Mouse (Mus musculus) liver, embryonic 12.5 days (tissue): ENCODE results near the gene Ankrd24. TPM values are rescaled to one million over a fixed set of nuclear protein-coding genes. Genes with fewer than 3 reads are reported as not detected.

Experiments used
- ATAC-seq: fragments of 200-750 bp; cut with Nextera tagmentation; 2 replicates; pipeline ENCODE4 v1.8.0; 2017; ENCODE audit warnings: moderate number of reproducible peaks, mild to moderate bottlenecking, moderate library complexity
- H3K27ac ChIP-seq: fragments of 300-500 bp; sonication (generic); 2 replicates; pipeline ENCODE4 v1.5.1; 2016; ENCODE audit warnings: mild to moderate bottlenecking
- H3K27me3 ChIP-seq: fragments of 300-500 bp; sonication (generic); replicated peaks from 2 replicates; pipeline ENCODE4 v1.6.1; 2016; ENCODE audit warnings: mild to moderate bottlenecking, moderate library complexity
- H3K36me3 ChIP-seq: fragments of 300-500 bp; sonication (generic); 2 replicates; pipeline ENCODE4 v1.6.1; 2016; ENCODE audit warnings: mild to moderate bottlenecking, moderate library complexity
- H3K4me1 ChIP-seq: fragments of 300-500 bp; sonication (generic); 2 replicates; pipeline ENCODE4 v1.6.1; 2016
- H3K4me2 ChIP-seq: fragments of 300-500 bp; sonication (generic); 2 replicates; pipeline ENCODE4 v1.6.1; 2016; ENCODE audit warnings: mild to moderate bottlenecking, moderate library complexity
- H3K4me3 ChIP-seq: fragments of 300-500 bp; sonication (generic); 2 replicates; pipeline ENCODE4 v1.5.1; 2016; ENCODE audit warnings: mild to moderate bottlenecking, moderate library complexity
- H3K9ac ChIP-seq: fragments of 300-500 bp; sonication (generic); 2 replicates; pipeline ENCODE4 v1.6.1; 2016; ENCODE audit warnings: mild to moderate bottlenecking, moderate library complexity
- H3K9me3 ChIP-seq: fragments of 300-500 bp; sonication (generic); replicated peaks from 2 replicates; pipeline ENCODE4 v1.6.1; 2016; ENCODE audit warnings: mild to moderate bottlenecking, moderate library complexity
- WGBS: fragments of 180-500 bp; shearing (Covaris S2); methylation state at CpG from one replicate; pipeline ENCODE4 v1.1.7; 2016; ENCODE audit not compliant: insufficient replicate concordance; 5-methylcytosine and 5-hydroxymethylcytosine counted together
- polyA plus RNA-seq: library from polyadenylated mRNA; unstranded; fragments of >200 nt; fragmentation: Nextera tagmentation; extraction: Ambion mirVana; gene quantifications from 2 replicates; pipeline ENCODE4 v1.2.1, GENCODE M21; 2016

Gene Ankrd24
- polyA plus RNA-seq, 1 experiment from 2014 or later: 3.8 TPM

DNA sequence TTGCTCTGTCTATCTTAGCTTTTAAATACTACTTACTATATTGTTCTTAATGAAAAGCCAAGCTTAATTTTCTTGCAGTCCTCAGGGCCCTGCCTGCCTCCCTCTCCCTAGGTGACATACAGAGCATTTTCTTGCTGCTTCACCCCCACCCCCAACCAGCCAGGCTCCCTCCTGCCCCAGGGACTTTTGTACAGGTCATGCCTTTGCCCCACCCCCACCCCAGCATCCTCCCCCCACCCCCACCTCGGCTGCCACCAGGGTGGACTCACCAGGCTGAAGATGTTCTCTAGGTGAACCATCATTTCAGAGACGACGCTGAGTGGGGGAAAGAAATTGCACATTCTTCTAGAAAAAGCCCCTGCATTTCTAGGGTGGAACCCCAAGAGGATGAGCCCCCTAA, 30.0 kb upstream of the Ankrd24 start:
- Histone ChIP-seq H3K4me3 (no peak overlapping the region), H3K4me2 (no peak overlapping the region), H3K27me3 (peaks cover 64% of the 10 kb centered on the region), H3K27ac (no peak overlapping the region), H3K9me3 (no peaks in the 10 kb centered on the region), H3K9ac (no peak overlapping the region), H3K36me3 (no peaks in the 10 kb centered on the region), H3K4me1 (peaks cover 84% of the 10 kb centered on the region)
- WGBS: 31% methylated on average over 3 of the region's 3 CpGs
- no peak for ATAC-seq

DNA sequence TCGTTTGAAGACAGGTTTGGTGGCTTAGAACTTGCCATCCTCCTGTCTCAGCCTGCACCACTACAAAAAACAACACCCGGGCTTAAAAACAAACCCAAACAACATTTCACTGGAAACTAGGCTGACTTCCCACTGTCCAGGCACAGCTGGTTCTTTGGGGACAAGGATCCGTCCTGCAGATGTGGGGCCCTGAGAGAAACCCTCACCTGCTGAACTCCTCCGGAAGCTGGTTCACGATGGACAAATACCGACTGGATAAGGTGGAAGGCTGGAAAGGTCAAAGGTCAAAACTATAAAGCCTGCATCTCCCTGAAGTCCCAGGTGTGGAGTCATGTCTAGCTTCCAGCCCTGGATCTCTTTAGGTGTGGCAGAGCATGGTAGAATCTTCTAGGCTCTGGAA, 29.5 kb upstream of the Ankrd24 start:
- WGBS: 47% methylated on average over 6 of the region's 6 CpGs
- H3K9ac ChIP-seq: no peak overlapping the region
- ATAC-seq: no peak
- H3K27me3 ChIP-seq: peaks cover 58% of the 10 kb centered on the region
- H3K27ac ChIP-seq: no peak overlapping the region
- no peak overlapping the region for H3K4me3 ChIP-seq
- no peaks in the 10 kb centered on the region for H3K36me3 ChIP-seq
- no peak overlapping the region for H3K4me2 ChIP-seq
- H3K4me1 ChIP-seq: peaks cover 79% of the 10 kb centered on the region
- H3K9me3 ChIP-seq: no peaks in the 10 kb centered on the region

DNA sequence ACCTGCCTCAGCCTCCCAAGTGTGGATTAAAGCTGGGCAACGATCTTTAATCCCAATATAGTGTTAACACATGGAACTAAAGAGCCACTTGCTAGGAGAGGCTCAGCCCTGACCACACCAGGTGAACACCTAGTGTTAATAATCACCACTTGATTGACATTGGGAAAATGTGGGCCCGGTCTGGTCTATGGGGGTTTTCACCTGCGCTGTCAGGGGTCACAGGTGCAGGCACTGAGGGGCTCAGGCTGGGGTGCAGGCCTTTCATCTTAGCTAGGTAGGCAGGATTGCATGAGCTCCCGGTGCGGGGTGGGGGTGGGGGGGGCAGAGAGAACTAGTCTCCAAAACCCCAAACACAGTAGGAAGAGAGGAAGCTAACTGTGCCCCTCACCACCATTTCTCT, 28.7 kb upstream of the Ankrd24 start:
- Histone ChIP-seq H3K36me3 (no peaks in the 10 kb centered on the region), H3K4me1 (peaks cover 85% of the 10 kb centered on the region), H3K27me3 (peaks cover 51% of the 10 kb centered on the region), H3K9me3 (no peaks in the 10 kb centered on the region), H3K4me2 (no peak overlapping the region), H3K27ac (no peak overlapping the region; the same call in 1 of the 2 replicates), H3K4me3 (no peak overlapping the region), H3K9ac (no peak overlapping the region)
- no peak for ATAC-seq
- 60% methylated on average over 5 of the region's 5 CpGs for whole genome bisulfite sequencing

DNA sequence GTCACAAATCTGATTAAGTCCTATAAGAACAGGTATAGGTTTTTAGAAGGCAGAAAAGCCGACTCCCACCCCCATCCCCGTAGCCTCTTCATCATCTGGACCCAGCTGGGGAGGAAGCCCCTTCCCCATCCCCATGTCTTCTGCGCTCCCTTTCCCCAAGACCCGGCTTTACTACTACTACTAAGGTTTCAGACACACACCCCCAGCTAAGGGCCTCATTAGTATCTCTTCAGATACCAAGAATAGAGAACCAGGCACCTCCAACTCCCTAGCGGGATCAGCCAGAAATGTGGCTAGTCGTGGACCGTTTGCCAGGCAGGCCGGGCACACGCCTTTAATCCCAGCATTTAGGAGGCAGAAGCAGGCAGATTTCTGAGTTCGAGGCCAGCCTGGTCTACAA, 28.2 kb upstream of the Ankrd24 start:
- Histone ChIP-seq H3K4me1 (peaks cover 85% of the 10 kb centered on the region), H3K27ac (peak overlapping the region; percentile 28; the same call in 1 of the 2 replicates), H3K4me3 (no peak overlapping the region)

DNA sequence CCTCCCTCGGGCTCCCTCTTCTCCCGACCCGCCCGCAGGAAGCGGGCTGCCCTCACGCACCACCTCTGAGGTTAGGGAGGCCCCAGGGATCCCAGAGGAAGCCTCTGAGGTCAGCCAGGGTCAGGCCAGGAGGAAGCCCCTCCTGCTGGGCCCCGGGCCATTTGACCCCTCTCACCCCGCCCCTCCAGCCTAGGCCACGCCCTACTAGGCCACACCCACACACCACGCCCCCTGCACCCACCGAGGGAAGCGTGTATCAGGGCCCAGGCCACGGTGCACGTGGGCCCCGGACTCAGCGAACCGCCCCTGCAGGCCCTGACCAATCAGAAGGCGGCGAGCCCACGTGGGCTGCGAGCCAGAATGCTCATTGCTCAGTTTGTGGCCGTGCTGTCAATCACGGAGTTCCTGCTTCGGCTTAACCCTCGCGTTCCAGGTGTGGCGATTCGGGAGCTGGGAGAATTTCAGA, 27.6 kb upstream of the Ankrd24 start, which contains the start of gene Tle6:
Gene Tle6 (minus strand): TSS at position 336 of the 466 bp plus-strand sequence.
- WGBS: under 1% methylated on average over 28 of the region's 28 CpGs
- H3K9ac ChIP-seq: peak within 1 kb of the TSS; percentile 44
- H3K36me3 ChIP-seq: no peaks in the 10 kb centered on the region
- H3K4me2 ChIP-seq: peak within 1 kb of the TSS; percentile 69
- H3K27me3 ChIP-seq: peaks cover 39% of the 10 kb centered on the region
- peak within 1 kb of the TSS; percentile 28 for H3K27ac ChIP-seq
- peak; percentile 83 for ATAC-seq
- H3K4me3 ChIP-seq: peak within 1 kb of the TSS; percentile 39
- peaks cover 85% of the 10 kb centered on the region for H3K4me1 ChIP-seq
- H3K9me3 ChIP-seq: no peaks in the 10 kb centered on the region

More for the DNA sequence above, 28.2 kb upstream of the Ankrd24 start:
- Histone ChIP-seq H3K27me3 (peaks cover 46% of the 10 kb centered on the region), H3K4me2 (peak overlapping the region; percentile 69), H3K36me3 (no peaks in the 10 kb centered on the region), H3K9ac (no peak overlapping the region), H3K9me3 (no peaks in the 10 kb centered on the region)
- WGBS: 35% methylated on average over 10 of the region's 10 CpGs
- ATAC-seq: no peak

DNA sequence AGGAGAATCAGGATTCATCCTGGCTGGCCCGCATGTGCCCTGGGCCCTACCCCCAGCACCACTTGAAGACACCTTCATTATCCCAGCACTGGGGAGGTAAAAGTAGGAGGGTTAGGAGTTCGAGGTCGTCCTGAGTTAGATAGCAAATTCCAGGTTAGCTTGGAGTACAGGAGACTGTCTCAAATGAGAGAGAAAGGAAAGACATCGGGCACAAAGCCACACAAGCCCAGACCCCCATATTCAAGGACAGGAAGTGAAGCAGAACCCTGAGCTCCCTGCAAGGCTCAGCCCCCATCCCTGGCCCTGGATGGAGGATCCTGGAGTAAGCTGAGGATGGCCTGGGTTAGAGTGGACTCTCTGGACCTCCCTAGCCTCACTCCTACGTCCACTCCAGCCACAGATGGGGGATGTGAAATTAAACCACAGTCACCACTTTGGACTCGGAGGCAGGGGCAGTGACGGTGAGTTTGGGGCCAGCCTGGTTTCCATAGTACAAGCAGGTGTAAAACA, 26.9 kb upstream of the Ankrd24 start:
- ATAC-seq: no peak
- Histone ChIP-seq H3K4me3 (peak overlapping the region; percentile 39), H3K27me3 (peaks cover 33% of the 10 kb centered on the region), H3K27ac (peak overlapping the region; percentile 28; the same call in 1 of the 2 replicates), H3K4me1 (peaks cover 81% of the 10 kb centered on the region), H3K9me3 (no peaks in the 10 kb centered on the region), H3K4me2 (peak overlapping the region; percentile 69), H3K36me3 (no peaks in the 10 kb centered on the region), H3K9ac (peak overlapping the region; percentile 23)
- 28% methylated on average over 7 of the region's 7 CpGs for WGBS

DNA sequence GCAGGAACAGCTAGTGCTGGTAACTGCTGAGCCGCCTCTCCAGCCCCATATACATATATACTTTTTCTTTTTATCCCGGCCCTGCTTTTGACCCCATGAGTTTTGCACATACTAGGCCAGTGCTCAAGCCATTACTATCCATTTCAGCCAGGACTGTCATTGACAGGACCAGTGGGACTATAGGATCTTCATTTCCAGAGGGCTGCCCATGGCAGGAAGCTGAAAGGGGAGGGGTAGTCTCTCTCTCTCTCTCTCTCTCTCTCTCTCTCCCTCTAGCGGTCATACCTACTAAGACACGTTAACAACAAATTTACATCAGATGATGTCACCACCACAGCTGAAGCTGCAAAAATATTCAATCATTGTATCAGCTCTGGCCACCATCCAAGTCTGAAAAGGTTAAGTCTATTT, 25.6 kb upstream of the Ankrd24 start:
- ATAC-seq: no peak
- H3K4me1 ChIP-seq: peaks cover 75% of the 10 kb centered on the region
- H3K9ac ChIP-seq: no peak overlapping the region
- no peaks in the 10 kb centered on the region for H3K36me3 ChIP-seq
- H3K4me3 ChIP-seq: no peak overlapping the region
- peak overlapping the region; percentile 22; the same call in 1 of the 2 replicates for H3K27ac ChIP-seq
- no peak overlapping the region for H3K4me2 ChIP-seq
- H3K9me3 ChIP-seq: no peaks in the 10 kb centered on the region
- H3K27me3 ChIP-seq: peaks cover 20% of the 10 kb centered on the region
- WGBS: 17% methylated on average over 4 of the region's 4 CpGs

DNA sequence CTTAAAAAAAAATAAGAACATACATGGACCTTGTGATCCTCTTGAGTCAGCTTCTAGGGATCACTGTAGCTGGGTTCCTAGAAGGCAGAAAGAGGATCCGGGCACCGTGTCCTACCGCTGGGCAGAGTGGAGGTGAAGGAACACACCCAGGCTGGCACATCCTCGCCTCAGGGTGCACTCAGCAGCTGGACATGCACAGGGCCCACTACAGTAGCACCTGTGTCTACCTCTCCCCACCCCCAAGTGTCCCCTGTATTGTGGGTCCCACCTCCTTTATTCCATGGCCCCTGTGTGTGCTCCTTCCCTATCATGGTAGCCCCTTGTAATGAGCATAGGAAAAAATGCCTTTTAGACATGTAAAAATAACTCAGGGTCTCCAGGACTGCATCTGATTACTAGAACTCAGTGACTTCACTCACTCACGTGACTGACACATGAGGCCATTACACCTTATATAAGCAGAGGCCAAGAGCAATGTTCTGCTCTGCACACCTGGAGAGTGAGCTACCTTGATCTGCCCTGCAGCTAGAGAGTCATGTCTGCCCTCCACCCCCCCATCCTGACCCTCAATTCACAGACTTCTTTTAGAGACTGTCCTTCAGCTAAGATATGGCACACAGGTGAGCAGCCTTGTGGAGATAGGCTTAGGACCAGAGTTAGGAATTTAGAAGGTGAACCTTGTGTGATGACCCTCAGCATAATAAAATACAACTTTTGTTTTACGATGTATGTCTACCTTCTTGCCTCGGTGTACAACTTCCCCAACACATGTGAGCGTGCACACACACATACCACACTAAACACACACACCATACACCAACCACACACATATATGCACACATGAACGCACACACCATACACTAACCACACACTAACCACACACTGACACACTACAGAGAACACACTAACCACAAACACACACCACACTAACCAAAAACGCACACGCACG, 24.0 kb upstream of the Ankrd24 start:
- peaks cover 65% of the 10 kb centered on the region for H3K4me1 ChIP-seq
- WGBS: 56% methylated on average over 12 of the region's 12 CpGs
- peak overlapping the region; percentile 95 for H3K27ac ChIP-seq
- H3K9ac ChIP-seq: peak overlapping the region; percentile 70
- H3K9me3 ChIP-seq: no peaks in the 10 kb centered on the region
- H3K36me3 ChIP-seq: peaks cover 13% of the 10 kb centered on the region; the same call in 1 of the 2 replicates
- H3K4me3 ChIP-seq: peak overlapping the region; percentile 70; the same call in 1 of the 2 replicates
- no peak for ATAC-seq
- peaks cover 8% of the 10 kb centered on the region; the same call in 1 of the 2 replicates for H3K27me3 ChIP-seq
- peak overlapping the region; percentile 77 for H3K4me2 ChIP-seq

DNA sequence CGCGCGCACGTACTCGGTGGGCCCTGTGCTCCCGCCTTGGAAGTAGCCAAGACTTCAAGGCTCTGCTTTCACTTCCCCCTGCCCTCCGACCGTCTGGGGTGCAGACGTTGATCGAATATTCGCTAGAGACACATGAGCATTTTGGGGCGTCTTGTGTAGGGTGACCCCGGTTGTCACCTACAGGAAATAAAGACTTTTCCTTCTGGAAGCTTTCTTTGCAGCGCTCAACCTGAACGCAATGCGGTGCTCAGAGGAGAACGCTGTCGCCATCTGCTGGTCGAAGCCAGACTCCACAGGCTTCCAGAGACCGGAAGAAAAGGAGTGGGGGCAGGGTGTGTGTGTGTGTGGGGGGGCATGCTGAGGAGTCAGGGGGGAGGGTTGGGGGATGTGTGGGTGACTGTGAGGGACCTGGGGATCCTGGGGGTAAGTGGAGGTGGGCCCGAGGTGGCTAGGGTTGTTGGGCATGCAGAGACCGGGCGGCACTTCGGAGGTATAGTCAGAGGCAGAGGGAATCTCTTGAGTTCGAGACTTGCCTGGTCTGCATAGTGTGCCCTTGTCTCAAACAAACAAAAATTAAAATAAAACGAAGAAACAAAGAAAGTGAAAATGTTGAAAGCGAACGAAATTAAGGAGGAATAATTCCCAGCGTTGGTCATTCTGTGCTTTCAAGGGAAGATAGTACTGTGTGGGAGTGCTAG, 23.2 kb upstream of the Ankrd24 start:
- Histone ChIP-seq H3K9me3 (no peaks in the 10 kb centered on the region), H3K9ac (peak overlapping the region; percentile 70), H3K4me1 (peaks cover 57% of the 10 kb centered on the region), H3K27me3 (0 out of 2 replicates have a peak, but pooled peaks cover under 1% of the 10 kb centered on the region), H3K4me2 (peak overlapping the region; percentile 77), H3K36me3 (peaks cover 13% of the 10 kb centered on the region; the same call in 1 of the 2 replicates), H3K27ac (peak overlapping the region; percentile 95), H3K4me3 (peak overlapping the region; percentile 70)
- 12% methylated on average over 29 of the region's 29 CpGs for WGBS
- ATAC-seq: peak; percentile 32

DNA sequence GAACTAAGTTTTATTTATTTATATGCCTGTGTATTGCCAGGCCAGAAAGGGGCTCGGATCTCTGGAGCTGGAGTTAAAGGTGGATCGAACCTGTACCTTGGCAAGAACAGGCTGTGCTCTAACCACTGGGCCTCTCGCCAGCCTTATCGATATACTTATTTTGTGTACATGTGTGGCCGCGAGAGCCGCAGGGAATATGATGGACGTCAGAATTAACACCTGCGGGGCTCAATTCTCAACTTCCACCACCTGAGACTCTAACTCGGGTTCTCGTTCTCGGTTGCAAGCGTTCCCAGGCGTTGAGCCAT, 22.7 kb upstream of the Ankrd24 start:
- Histone ChIP-seq H3K9me3 (no peaks in the 10 kb centered on the region), H3K4me3 (peak overlapping the region; percentile 70), H3K27me3 (no peaks in the 10 kb centered on the region), H3K4me2 (peak overlapping the region; percentile 77), H3K36me3 (peaks cover 13% of the 10 kb centered on the region; the same call in 1 of the 2 replicates), H3K9ac (peak overlapping the region; percentile 70), H3K4me1 (peaks cover 52% of the 10 kb centered on the region), H3K27ac (peak overlapping the region; percentile 95)
- 3% methylated on average over 14 of the region's 14 CpGs for WGBS
- ATAC-seq: peak; percentile 6

DNA sequence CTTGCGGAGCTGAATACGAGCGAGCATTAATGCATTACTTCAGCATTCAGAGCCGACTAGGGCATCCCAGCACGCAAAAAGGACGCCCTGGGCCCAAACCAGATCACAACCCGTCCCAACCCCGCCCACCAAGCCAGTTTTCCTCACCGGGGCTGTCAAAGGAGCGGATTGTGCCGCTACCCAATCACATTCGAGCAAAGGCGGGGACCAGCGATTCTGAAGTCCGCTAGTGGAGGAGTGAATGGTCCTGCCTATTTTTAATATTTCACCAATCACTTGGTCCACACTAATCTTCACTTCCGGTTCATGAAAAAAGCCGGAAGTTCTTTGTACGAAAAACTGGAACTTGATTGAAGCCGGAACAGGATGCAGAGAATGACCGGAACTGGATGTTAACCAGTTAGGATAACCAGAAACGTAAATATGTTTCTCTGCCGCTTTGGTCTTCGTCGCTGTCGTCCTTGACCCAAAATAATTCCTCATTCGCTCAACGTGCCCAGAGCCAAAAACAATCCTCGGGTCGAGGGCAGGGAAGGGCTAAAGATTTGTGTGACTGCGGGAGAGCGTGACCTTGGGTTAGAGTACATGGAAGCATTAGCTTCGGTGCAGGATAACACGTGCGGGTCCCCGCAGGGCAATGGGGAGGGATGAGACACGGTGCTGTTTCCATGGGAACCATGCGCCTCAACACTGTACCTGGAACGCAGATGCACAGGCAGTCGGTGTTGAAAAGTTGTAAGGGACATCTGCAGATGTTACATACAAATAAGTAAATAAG, 22.2 kb upstream of the Ankrd24 start, which contains the start of gene BC025920:
Gene BC025920 (plus strand): TSS at position 297 of the 778 bp plus-strand sequence.
- Histone ChIP-seq H3K27ac (peak within 1 kb of the TSS; percentile 95), H3K4me3 (peak within 1 kb of the TSS; percentile 70), H3K4me1 (peaks cover 46% of the 10 kb centered on the region), H3K9me3 (no peaks in the 10 kb centered on the region), H3K36me3 (peaks cover 13% of the 10 kb centered on the region; the same call in 1 of the 2 replicates), H3K9ac (peak within 1 kb of the TSS; percentile 70), H3K4me2 (peak within 1 kb of the TSS; percentile 77), H3K27me3 (no peaks in the 10 kb centered on the region)
- ATAC-seq: peak; percentile 88
- 1% methylated on average over 39 of the region's 39 CpGs for WGBS
